Mouse (Mus musculus) hindbrain, embryonic 12.5 days (tissue): ENCODE measurements around the gene Gga2. TPM values are rescaled to one million over a fixed set of nuclear protein-coding genes. Genes with fewer than 3 reads are reported as not detected.

Experiments used
- ATAC-seq: fragments of 200-750 bp; cut with Nextera tagmentation; 2 replicates; pipeline ENCODE4 v1.8.0; 2017; ENCODE audit warnings: moderate TSS enrichment; ENCODE audit not compliant: low FRiP score
- H3K27ac ChIP-seq: fragments of 300-500 bp; sonication (generic); 2 replicates; pipeline ENCODE4 v1.5.1; 2016; ENCODE audit warnings: mild to moderate bottlenecking
- H3K27me3 ChIP-seq: fragments of 300-500 bp; sonication (generic); 2 replicates; pipeline ENCODE4 v1.6.1; 2016; ENCODE audit warnings: mild to moderate bottlenecking
- H3K36me3 ChIP-seq: fragments of 300-500 bp; sonication (generic); 2 replicates; pipeline ENCODE4 v1.6.1; 2016; ENCODE audit warnings: mild to moderate bottlenecking
- H3K4me1 ChIP-seq: fragments of 300-500 bp; sonication (generic); 2 replicates; pipeline ENCODE4 v1.6.1; 2016
- H3K4me2 ChIP-seq: fragments of 300-500 bp; sonication (generic); replicated peaks from 2 replicates; pipeline ENCODE4 v1.6.1; 2016; ENCODE audit warnings: mild to moderate bottlenecking
- H3K4me3 ChIP-seq: fragments of 300-500 bp; sonication (generic); 2 replicates; pipeline ENCODE4 v1.5.1; 2016; ENCODE audit warnings: mild to moderate bottlenecking
- H3K9ac ChIP-seq: fragments of 300-500 bp; sonication (generic); 2 replicates; pipeline ENCODE4 v1.6.1; 2016; ENCODE audit warnings: mild to moderate bottlenecking, moderate library complexity
- H3K9me3 ChIP-seq: fragments of 300-500 bp; sonication (generic); replicated peaks from 2 replicates; pipeline ENCODE4 v1.6.1; 2016; ENCODE audit warnings: mild to moderate bottlenecking
- WGBS: fragments of 180-500 bp; shearing (Covaris S2); methylation state at CpG from one replicate; pipeline ENCODE4 v1.1.7; 2016; 5-methylcytosine and 5-hydroxymethylcytosine counted together
- polyA plus RNA-seq: library from polyadenylated mRNA; unstranded; fragments of >200 nt; fragmentation: Nextera tagmentation; extraction: Ambion mirVana; gene quantifications from 2 replicates; pipeline ENCODE4 v1.2.1, GENCODE M21; 2016

Gga2 gene
- polyA plus RNA-seq: 81.6 and 87.7 TPM in 2 replicates

DNA sequence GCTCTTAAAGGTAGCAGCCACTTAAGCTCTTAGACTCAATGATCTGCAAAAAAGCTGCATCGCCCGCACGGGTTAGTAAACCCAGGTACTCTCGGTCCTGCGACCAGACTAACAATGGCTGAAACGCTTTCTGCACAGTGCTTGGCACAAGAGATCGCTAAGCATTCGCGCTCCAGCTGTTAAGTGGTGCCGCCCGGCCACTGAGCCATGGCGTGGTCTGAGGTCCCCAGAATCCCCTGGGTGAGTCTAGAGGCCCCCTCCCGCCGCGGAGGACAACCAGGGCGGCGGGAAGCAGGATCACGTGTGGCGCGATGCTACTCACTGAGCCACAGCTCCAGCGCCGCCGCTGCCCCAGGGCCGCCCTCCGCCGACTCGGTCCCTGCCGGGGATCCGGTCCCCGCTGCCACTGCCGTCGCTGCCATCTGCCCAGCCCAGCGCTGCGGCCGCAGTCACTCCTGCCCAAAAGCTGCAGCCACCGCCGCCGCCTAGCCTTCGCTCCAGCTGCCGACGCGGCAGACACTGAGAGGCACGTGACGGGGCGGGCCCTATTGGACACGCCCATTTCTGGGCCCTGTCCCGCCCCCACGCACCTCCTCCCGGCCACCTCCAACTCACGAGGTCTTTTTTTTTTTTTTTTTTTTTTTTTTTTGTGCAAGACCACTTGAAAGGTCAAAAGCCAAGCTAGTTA lies at the start of gene Gga2:
TSS of gene Gga2 (minus strand) at position 556 of the 688 bp plus-strand sequence.
- ATAC-seq: peak; percentile 86
- Histone ChIP-seq H3K27ac (peak within 1 kb of the TSS; percentile 89), H3K27me3 (no peaks in the 10 kb centered on the region), H3K9me3 (no peaks in the 10 kb centered on the region), H3K4me2 (peak within 1 kb of the TSS; percentile 55), H3K9ac (peak within 1 kb of the TSS; percentile 88), H3K4me1 (peaks cover 28% of the 10 kb centered on the region), H3K36me3 (no peaks in the 10 kb centered on the region), H3K4me3 (peak within 1 kb of the TSS; percentile 84)
- WGBS: under 1% methylated on average over 48 of the region's 50 CpGs

DNA sequence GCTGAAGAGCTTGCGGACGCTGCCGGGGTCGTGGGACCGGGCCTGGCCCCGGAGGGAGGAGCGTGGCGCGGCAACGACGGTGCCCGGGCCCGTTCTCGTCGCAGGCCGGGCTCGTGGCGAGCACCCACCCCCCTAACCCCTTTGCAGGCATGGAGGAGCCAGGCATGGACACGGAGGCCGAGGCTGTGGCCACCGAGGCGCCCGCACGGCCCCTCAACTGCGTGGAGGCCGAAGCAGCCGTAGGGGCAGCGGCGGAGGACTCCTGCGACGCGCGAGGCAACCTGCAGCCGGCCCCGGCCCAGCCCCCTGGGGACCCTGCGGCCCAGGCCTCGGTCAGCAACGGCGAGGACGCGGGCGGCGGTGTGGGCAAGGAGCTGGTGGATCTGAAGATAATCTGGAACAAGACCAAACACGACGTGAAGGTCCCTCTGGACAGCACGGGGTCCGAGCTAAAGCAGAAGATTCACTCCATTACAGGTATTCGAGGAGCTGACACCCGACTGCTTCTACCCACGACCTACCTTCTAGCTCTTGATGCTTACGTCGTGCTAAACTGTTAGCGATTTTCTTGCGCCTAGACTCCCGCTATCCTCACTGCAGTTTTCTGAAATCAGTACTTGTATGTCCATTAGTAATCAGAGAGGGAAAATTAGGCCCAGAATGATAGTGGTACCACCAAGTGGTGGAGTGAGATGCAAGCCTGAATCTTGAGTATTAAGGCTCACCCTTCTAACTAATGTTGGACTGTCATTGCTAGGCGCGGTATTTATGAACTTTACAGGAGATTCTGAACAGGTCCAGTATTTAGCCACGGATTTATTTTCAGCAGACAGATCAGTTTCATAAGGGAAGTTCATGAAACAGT lies 46.7 kb upstream of the Gga2 start:
- Histone ChIP-seq H3K4me2 (peak overlapping the region; percentile 80), H3K27ac (peak overlapping the region; percentile 93), H3K36me3 (peaks cover 31% of the 10 kb centered on the region), H3K9me3 (no peaks in the 10 kb centered on the region), H3K4me1 (peaks cover 33% of the 10 kb centered on the region), H3K27me3 (no peaks in the 10 kb centered on the region), H3K9ac (peak overlapping the region; percentile 99), H3K4me3 (peak overlapping the region; percentile 99)
- peak; percentile 62; the same call in 1 of the 2 replicates for ATAC-seq
- 2% methylated on average over 57 of the region's 58 CpGs for WGBS

DNA sequence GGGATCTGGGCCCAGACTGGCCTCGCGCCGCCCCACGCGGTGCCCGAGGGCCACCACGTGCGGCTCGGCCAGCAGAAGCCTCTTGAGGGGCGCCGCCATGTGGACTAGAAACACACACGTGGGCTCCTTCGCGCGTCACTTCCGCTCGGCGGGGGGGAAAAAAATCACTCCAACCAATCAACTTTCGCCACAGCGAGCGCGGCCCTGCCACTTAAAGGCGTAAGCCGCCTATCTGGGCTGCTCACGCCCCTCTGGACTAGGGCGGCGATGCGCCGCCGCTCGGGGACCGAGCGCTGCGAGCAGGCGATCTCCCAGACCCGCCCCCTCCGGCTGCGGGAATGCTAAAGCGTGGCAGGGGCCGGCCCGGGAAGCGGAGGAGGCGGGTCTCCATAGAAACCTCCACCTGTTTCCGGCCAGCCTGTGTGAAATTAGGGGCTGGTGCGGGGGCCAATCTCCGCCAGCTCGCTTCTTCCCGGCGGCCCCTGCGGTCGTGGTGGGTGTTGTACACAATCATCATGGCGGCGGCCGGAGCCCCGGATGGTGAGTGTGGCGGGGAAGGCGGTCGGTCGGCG lies 46.0 kb upstream of the Gga2 start, which contains the start of the genes Ubfd1 and Ears2:
TSS of gene Ubfd1 (plus strand) at position 231 of the 572 bp plus-strand sequence.
TSS of gene Ears2 (minus strand) at position 319 of the 572 bp plus-strand sequence.
- no peaks in the 10 kb centered on the region for H3K27me3 ChIP-seq
- H3K36me3 ChIP-seq: peaks cover 23% of the 10 kb centered on the region
- WGBS: 0% methylated on average over 59 of the region's 60 CpGs
- H3K4me1 ChIP-seq: peaks cover 33% of the 10 kb centered on the region
- peak within 1 kb of the TSS; percentile 99 for H3K4me3 ChIP-seq
- H3K9me3 ChIP-seq: no peaks in the 10 kb centered on the region
- ATAC-seq: peak; percentile 98
- H3K4me2 ChIP-seq: peak within 1 kb of the TSS; percentile 80
- peak within 1 kb of the TSS; percentile 93 for H3K27ac ChIP-seq
- H3K9ac ChIP-seq: peak within 1 kb of the TSS; percentile 99

DNA sequence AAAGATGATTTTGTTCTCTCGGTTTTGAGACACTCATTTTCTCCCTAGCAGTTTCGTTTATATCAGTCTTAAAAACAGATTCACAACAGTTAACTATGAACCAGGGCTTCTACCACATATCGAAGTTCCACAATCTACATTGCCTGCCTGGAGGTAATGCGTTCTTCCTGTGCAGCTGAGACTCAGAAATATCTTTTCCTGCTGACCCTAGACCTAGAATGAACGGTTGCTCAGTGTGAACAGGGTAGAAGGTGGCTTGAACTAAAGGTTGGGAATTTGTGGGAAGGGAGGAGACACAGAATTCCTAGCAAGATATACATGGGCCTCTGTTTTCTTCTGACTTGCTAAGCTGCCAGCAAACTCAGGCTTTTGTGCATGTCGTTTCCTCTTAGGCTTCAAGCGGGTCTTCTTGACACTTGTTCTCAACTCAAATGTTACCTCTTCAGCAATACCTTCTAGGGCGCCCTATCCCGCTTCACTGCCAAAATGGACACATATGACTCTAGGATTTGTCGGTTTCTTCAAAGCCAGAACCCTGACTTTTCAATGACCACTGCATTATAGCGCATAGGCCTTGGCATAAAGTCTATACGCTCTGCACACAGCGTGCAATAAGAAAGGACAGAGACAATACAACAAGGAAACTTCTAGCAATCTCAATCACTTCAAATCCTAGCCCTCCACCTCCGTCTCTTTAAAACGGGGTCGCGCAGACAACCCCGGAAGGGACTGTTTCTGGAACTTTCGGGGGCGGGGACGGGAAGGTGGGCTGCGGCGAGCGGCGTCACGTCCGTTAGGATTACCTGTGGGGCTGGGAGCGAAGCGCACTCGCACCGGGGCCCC lies 45.3 kb upstream of the Gga2 start:
- Histone ChIP-seq H3K27me3 (no peaks in the 10 kb centered on the region), H3K9me3 (no peaks in the 10 kb centered on the region)

DNA sequence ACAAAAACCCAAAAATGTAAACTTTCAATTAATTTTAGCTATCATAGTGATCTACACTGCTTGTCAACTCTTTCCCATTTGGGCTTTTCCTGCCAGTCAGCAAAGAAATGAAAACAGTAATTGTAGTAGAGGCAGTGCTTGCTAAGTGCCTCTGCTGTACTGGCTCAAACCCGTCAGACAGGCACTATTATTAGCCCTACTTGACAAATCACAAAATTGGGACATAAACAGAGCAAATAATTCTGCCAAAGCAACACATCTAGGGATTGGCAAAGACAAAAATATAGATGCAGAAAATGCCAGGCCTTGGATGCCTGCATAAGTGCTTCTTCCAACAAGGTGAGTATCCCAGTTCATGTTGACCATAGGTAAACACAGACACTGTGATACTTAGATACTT lies 44.6 kb upstream of the Gga2 start:
- WGBS: 74% methylated on average over 1 of the region's 1 CpGs

More for the DNA sequence above, 45.3 kb upstream of the Gga2 start:
- no peak for ATAC-seq
- Histone ChIP-seq H3K9ac (peak overlapping the region; percentile 99), H3K4me1 (peaks cover 33% of the 10 kb centered on the region), H3K4me3 (peak overlapping the region; percentile 99), H3K27ac (peak overlapping the region; percentile 93), H3K36me3 (peaks cover 16% of the 10 kb centered on the region), H3K4me2 (peak overlapping the region; percentile 61)
- 21% methylated on average over 31 of the region's 31 CpGs for WGBS

DNA sequence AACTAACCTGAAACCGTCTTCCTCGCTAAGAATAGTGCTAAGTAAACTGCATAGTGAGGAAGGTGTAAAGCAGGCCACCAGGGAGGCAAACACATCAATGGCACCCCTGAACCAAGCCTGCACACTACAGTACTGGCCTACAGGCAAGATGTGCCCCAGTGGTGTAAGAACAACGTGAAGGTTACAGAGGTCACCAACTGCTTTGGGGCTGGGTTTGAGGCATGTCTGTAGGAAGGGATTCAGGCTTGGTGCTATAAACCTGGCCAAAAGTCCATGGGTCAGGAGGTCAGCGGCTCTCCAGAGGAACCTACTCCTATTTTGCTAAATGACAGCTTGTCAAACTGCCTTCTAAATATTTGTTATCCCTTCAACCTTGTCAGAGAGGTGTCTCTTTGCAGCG lies 35.6 kb upstream of the Gga2 start:
- no peak for ATAC-seq
- H3K27ac ChIP-seq: no peak overlapping the region
- WGBS: 90% methylated on average over 5 of the region's 5 CpGs
- H3K4me3 ChIP-seq: no peak overlapping the region
- H3K36me3 ChIP-seq: peaks cover 39% of the 10 kb centered on the region
- no peaks in the 10 kb centered on the region for H3K4me1 ChIP-seq
- H3K9me3 ChIP-seq: no peaks in the 10 kb centered on the region
- no peaks in the 10 kb centered on the region for H3K27me3 ChIP-seq
- H3K9ac ChIP-seq: no peak overlapping the region
- H3K4me2 ChIP-seq: no peak overlapping the region

More for the DNA sequence above, 44.6 kb upstream of the Gga2 start:
- no peak for ATAC-seq
- peak overlapping the region; percentile 61 for H3K4me2 ChIP-seq
- peaks cover 12% of the 10 kb centered on the region for H3K36me3 ChIP-seq
- no peak overlapping the region for H3K9ac ChIP-seq
- H3K4me1 ChIP-seq: peaks cover 32% of the 10 kb centered on the region
- no peaks in the 10 kb centered on the region for H3K9me3 ChIP-seq
- H3K27ac ChIP-seq: no peak overlapping the region
- H3K4me3 ChIP-seq: 0 out of 2 replicates have a peak overlapping the region, but pooled peaks have one; percentile 99
- no peaks in the 10 kb centered on the region for H3K27me3 ChIP-seq

DNA sequence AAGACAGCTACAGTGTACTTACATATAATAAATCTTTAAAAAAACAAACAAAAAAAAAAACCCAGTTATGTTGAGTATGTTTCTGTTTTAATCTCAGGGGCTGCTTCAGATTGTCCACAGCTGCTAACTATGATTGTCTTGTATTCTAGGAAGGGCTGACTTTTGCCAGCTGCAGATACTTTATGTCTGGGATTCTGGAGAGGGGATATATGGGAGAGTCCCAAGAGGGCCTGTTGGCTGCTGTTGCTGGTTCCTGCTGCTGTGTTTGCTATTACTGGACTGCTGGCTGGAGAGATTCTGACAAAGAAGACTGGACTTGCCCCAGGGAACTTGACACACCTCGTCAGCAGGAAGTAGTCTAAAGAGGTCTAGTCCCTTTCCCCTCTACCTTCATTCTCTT lies 29.8 kb upstream of the Gga2 start:
- H3K27me3 ChIP-seq: no peaks in the 10 kb centered on the region
- no peaks in the 10 kb centered on the region for H3K9me3 ChIP-seq
- H3K27ac ChIP-seq: no peak overlapping the region
- H3K36me3 ChIP-seq: peaks cover 39% of the 10 kb centered on the region
- no peak overlapping the region for H3K4me3 ChIP-seq
- no peaks in the 10 kb centered on the region for H3K4me1 ChIP-seq
- no peak overlapping the region for H3K4me2 ChIP-seq
- no peak overlapping the region for H3K9ac ChIP-seq
- WGBS: 77% methylated on average over 1 of the region's 1 CpGs
- no peak for ATAC-seq

DNA sequence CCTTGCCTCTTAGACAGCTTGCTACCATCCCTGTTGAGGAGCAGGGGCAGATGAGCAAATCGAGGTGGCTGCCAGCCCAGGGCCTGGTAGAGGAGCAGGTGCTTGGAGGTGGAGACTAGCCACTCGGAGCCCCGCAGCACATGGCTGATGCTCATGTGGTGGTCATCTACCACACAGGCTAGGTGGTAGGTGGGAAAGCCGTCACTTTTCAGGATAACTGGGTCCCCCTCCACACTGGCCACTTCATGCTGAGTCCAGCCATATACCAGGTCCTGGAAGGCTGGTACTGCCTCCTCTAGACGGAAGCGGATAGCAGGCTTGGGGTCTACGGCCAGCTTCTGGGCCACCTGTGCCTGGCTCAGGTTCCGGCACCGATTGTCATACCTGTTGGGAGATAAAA lies 27.2 kb upstream of the Gga2 start:
- Histone ChIP-seq H3K9ac (no peak overlapping the region), H3K4me1 (no peaks in the 10 kb centered on the region), H3K9me3 (no peaks in the 10 kb centered on the region), H3K4me3 (no peak overlapping the region), H3K36me3 (peaks cover 36% of the 10 kb centered on the region), H3K4me2 (no peak overlapping the region), H3K27me3 (no peaks in the 10 kb centered on the region), H3K27ac (no peak overlapping the region)
- ATAC-seq: no peak
- WGBS: 96% methylated on average over 9 of the region's 9 CpGs

DNA sequence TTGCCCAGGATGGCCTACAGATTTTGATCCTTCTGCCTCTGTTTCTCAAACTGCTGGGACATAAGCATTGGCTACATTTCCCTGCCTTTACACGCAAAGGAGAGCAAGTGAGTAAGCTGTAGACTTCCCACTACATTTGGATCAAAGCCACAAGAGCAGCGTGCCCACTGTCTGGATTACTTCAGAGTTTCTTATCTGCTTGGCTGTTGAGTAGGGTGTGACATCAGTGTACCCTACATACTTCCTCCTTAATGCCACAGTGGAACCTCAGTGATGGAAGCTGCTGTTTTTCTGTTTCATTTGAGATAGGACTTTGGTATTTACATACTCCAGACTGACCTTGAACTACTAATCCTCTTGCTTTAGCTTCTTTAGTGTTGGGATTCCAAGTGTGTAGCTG lies 25.8 kb upstream of the Gga2 start:
- Histone ChIP-seq H3K4me2 (no peak overlapping the region), H3K36me3 (peaks cover 39% of the 10 kb centered on the region), H3K9ac (no peak overlapping the region), H3K4me1 (no peaks in the 10 kb centered on the region), H3K9me3 (no peaks in the 10 kb centered on the region), H3K27ac (no peak overlapping the region), H3K27me3 (no peaks in the 10 kb centered on the region), H3K4me3 (no peak overlapping the region)
- 88% methylated on average over 2 of the region's 2 CpGs for WGBS
- ATAC-seq: no peak

DNA sequence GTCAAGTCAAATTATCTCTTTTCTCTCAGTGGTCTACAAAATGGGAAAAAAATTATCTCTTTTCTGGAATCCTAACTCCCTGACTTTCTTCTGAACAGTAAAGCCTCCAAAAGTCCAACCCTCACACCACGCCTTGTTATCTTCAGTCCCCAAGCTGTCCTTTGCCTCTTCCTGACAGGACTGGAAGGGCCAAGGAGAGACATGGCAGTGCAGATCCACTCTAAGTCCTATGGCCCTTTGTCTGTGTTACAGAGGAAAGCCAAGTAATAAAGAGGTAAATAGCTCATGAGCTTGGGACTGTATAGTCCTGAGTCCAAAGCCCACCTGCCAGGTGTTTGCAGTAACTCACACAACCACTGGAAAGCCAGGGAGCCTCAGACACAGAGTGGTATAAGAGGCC lies 24.7 kb upstream of the Gga2 start:
- no peak overlapping the region for H3K4me3 ChIP-seq
- H3K27me3 ChIP-seq: no peaks in the 10 kb centered on the region
- H3K9me3 ChIP-seq: no peaks in the 10 kb centered on the region
- H3K27ac ChIP-seq: no peak overlapping the region
- peaks cover 39% of the 10 kb centered on the region for H3K36me3 ChIP-seq
- no peak overlapping the region for H3K4me2 ChIP-seq
- H3K4me1 ChIP-seq: no peaks in the 10 kb centered on the region
- no peak overlapping the region for H3K9ac ChIP-seq
- WGBS: 94% methylated on average over 1 of the region's 1 CpGs
- no peak for ATAC-seq

DNA sequence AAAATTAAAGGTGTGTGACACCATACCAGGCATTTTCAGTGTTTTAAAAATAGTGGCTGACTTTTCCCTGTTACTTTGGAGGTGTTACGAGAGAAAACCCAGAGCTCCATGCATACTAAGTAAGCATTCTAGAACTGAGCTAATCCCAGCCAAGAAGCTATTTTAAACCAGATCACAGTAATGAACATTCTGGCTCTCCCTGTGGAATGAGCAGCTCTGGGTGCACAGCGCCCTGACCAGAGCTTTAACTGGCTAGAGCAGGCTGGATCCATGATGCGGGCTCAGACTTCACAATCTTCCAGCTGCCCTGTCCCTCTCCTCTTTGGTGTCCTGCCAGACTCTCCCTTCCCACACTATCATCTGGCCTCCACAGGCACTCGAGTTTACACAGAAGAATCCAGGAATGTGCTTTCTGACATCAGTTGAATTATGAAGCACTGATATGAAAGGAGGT lies 24.2 kb upstream of the Gga2 start:
- H3K4me3 ChIP-seq: no peak overlapping the region
- no peaks in the 10 kb centered on the region for H3K27me3 ChIP-seq
- no peaks in the 10 kb centered on the region for H3K4me1 ChIP-seq
- no peak overlapping the region for H3K9ac ChIP-seq
- no peak for ATAC-seq
- no peaks in the 10 kb centered on the region for H3K9me3 ChIP-seq
- no peak overlapping the region for H3K27ac ChIP-seq
- WGBS: 90% methylated on average over 4 of the region's 4 CpGs
- peaks cover 39% of the 10 kb centered on the region for H3K36me3 ChIP-seq
- no peak overlapping the region for H3K4me2 ChIP-seq
